Mouse (Mus musculus): ENCODE measurements around the gene Cnot6. TPM values are rescaled to one million over a fixed set of nuclear protein-coding genes. Genes with fewer than 3 reads are reported as not detected.

Gene Cnot6
- 36.0 and 40.6 TPM in 2 replicates for polyA plus RNA-seq (2015; fragmentation: Nextera tagmentation; extraction: Ambion mirVana)

DNA sequence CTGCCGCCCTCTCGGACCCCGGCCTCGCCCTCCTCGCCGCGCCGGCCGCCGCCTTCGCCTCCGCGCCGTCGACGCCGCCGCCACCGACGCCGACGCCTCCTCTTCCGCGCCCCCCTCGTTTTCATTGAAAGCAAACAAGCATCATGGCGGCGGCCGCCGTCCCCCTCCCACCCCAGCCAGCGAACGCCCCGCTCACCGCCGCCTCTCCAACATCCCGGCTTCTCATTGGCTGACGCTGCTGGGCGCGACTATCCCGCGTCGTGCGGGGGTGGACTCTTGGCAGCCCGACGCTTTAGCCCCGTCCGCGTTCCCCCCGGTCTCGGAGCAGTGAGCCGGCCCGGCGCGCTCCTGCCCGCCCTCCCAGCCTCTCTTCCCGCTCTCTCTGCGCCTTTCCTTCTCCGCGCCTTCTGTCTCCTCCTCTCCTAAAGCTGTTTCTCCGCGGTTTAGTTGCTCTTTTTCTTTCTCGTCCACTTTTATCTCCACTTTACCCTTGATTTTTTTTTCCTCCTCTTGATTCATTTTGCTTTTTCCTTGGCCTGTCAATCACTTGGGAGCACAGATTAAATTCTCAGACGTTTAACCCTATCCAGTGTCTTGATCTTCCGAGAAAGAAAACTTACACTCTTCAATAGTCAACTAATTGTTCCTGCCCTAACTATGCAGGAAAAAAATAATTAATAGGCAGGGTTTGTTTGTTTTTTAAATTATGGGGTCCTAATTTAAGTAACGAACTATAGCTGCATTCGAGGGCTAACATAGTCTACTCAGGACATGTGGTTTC, at the start of gene Cnot6:
TSS of gene Cnot6 (minus strand) at position 169 of the 781 bp plus-strand sequence.
- WGBS: under 1% methylated on average over 47 of the region's 65 CpGs
- no peaks in the 10 kb centered on the region for H3K36me3 ChIP-seq (ENCODE audit: insufficient read depth, low read length)
- peaks cover 3% of the 10 kb centered on the region; the same call in 1 of the 2 replicates for H3K4me1 ChIP-seq (ENCODE audit: insufficient read depth, low read depth, low read length)

DNA sequence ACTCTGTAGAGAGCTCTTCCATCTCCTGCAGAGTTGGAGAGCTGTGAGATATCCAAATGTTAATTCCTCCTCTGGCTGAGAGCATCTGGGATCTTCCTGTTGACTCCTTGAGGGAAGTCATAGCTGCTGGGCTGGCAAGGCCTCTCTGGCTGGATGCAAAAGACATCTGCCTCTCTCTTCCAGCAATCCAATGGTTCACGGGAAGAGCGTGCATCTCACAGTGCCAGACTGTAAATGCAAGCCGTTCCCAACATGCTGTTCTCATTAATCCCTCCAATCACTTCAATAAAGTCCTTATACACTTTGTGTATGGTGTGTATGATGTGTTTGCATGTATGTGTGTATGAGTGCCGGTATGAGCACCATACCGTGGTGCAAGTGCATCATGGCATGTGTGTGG, 48.6 kb upstream of the Cnot6 start:
- Histone ChIP-seq H3K4me2 (replicated peaks; ENCODE audit: low read depth, low read length) (no peak overlapping the region), H3K4me3 (ENCODE audit: low read depth, low read length) (no peak overlapping the region), H3K4me1 (ENCODE audit: insufficient read depth, low read depth, low read length) (no peaks in the 10 kb centered on the region), H3K9ac (replicated peaks; ENCODE audit: low read depth) (no peak overlapping the region), H3K27me3 (replicated peaks; ENCODE audit: insufficient read depth, low read length) (no peaks in the 10 kb centered on the region), H3K9me3 (ENCODE audit: low read length) (no peaks in the 10 kb centered on the region), H3K27ac (ENCODE audit: low read length) (no peak overlapping the region), H3K36me3 (ENCODE audit: insufficient read depth, low read length) (no peaks in the 10 kb centered on the region)
- DNase-seq (ENCODE audit: low spot score) (no peak), ATAC-seq (no peak)
- 65% methylated on average over 5 of the region's 5 CpGs for WGBS
- TF ChIP-seq EP300 (IDR thresholded peaks at IDR 0.05) (no peak), CTCF (IDR thresholded peaks at IDR 0.05) (no peak)

More for the DNA sequence above, at the start of gene Cnot6:
- Histone ChIP-seq H3K4me2 (replicated peaks; ENCODE audit: low read depth, low read length) (peak within 1 kb of the TSS; percentile 71), H3K4me3 (ENCODE audit: low read depth, low read length) (peak within 1 kb of the TSS; percentile 96), H3K27ac (ENCODE audit: low read length) (peak within 1 kb of the TSS; percentile 92), H3K9ac (replicated peaks; ENCODE audit: low read depth) (peak within 1 kb of the TSS; percentile 87), H3K27me3 (replicated peaks; ENCODE audit: insufficient read depth, low read length) (no peaks in the 10 kb centered on the region), H3K9me3 (ENCODE audit: low read length) (no peaks in the 10 kb centered on the region)
- peak; percentile 98 for ATAC-seq
- DNase-seq (ENCODE audit: low spot score): peak; percentile 97
- TF ChIP-seq EP300 (IDR thresholded peaks at IDR 0.05): no peak

DNA sequence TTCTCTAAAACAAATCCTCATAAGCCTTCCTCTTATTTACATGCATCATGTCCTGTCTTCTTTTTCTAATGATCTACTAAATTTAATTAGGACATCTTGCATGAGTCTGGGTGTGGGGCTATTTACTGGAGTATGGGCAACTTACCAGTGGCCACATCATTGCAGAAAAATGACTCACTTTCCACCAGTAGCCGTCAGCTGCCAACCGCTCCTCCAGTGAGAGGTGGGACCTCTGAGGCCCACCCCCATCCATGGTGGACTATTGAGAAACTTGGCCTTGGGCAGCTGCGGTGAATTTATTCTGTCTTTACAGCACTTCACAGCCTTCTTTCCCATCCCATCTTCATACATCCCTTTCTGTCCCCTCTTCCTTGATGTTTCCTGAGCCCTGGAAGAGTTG, 45.6 kb upstream of the Cnot6 start:
- no peak for TF ChIP-seq EP300 (IDR thresholded peaks at IDR 0.05)
- TF ChIP-seq CTCF (IDR thresholded peaks at IDR 0.05): no peak
- Histone ChIP-seq H3K4me2 (replicated peaks; ENCODE audit: low read depth, low read length) (no peak overlapping the region), H3K4me3 (ENCODE audit: low read depth, low read length) (no peak overlapping the region), H3K27me3 (replicated peaks; ENCODE audit: insufficient read depth, low read length) (no peaks in the 10 kb centered on the region), H3K27ac (ENCODE audit: low read length) (no peak overlapping the region), H3K9ac (replicated peaks; ENCODE audit: low read depth) (no peak overlapping the region), H3K9me3 (ENCODE audit: low read length) (no peaks in the 10 kb centered on the region), H3K36me3 (ENCODE audit: insufficient read depth, low read length) (no peaks in the 10 kb centered on the region), H3K4me1 (ENCODE audit: insufficient read depth, low read depth, low read length) (no peaks in the 10 kb centered on the region)
- ATAC-seq (no peak), DNase-seq (ENCODE audit: low spot score) (no peak)
- 62% methylated on average over 3 of the region's 3 CpGs for WGBS

DNA sequence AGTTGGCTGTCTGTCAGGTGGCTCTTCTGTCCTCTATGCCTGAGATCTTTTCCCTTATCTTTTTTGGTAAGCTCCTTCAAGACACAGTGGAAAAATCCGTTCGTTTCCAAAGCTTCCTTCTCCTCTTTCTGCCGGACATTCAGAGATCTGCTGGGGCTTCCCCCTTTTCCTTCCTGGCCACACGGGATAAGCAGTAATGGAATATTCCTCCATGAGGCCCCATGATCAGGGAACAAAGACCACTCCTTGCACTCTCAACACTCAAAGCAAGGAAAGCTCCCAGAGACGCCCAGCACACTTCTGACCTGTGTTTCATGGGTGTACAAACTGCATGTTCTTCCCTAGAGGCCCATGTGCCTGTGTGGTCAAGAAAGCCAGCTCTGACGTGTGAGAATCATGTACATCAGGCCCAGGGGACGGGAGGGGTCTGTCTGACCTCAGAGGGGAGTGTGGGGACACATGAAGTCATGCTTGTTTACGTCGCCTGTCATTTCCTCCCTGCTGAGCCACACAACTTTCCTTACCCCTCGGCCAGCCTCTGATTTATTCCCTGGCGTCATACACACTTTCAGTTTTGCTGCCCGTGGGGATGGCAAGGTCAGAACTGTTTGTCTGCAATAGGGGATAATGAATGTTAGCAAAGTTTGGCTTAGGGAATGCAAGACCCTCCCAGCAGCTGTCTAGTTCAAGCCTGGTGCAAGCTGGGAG, 42.6 kb upstream of the Cnot6 start:
- Histone ChIP-seq H3K4me1 (ENCODE audit: insufficient read depth, low read depth, low read length) (no peaks in the 10 kb centered on the region), H3K9ac (replicated peaks; ENCODE audit: low read depth) (no peak overlapping the region), H3K36me3 (ENCODE audit: insufficient read depth, low read length) (no peaks in the 10 kb centered on the region), H3K27ac (ENCODE audit: low read length) (peak overlapping the region; percentile 71), H3K27me3 (replicated peaks; ENCODE audit: insufficient read depth, low read length) (no peaks in the 10 kb centered on the region), H3K4me3 (ENCODE audit: low read depth, low read length) (no peak overlapping the region), H3K9me3 (ENCODE audit: low read length) (no peaks in the 10 kb centered on the region), H3K4me2 (replicated peaks; ENCODE audit: low read depth, low read length) (no peak overlapping the region)
- ATAC-seq (peak; percentile 88), DNase-seq (ENCODE audit: low spot score) (peak; percentile 79)
- TF ChIP-seq EP300 (IDR thresholded peaks at IDR 0.05) (no peak; the same call in 1 of the 2 replicates), CTCF (IDR thresholded peaks at IDR 0.05) (no peak)
- WGBS: 21% methylated on average over 12 of the region's 12 CpGs

DNA sequence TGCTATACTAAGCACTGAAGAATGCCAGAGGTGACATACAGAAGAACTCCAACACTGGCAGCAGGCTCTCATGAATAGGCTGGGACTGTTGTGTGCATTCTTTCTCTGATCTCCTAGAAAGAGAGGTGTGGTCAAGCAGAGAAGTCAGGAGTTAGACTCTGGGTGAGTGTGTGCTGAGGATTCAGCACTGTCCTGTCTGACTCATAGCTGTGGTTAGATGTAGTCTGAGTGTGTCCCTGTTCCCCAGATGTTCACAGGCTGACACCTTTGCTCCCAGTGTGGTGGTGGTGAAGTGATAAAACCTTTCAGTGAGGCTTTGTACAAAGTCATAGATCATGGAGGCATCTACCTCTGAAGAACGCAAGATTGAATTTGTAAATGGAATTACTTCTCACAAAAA, 34.2 kb upstream of the Cnot6 start:
- no peak overlapping the region for H3K4me2 ChIP-seq (replicated peaks; ENCODE audit: low read depth, low read length)
- H3K4me3 ChIP-seq (ENCODE audit: low read depth, low read length): no peak overlapping the region
- H3K9me3 ChIP-seq (ENCODE audit: low read length): no peaks in the 10 kb centered on the region
- no peak for DNase-seq (ENCODE audit: low spot score)
- no peaks in the 10 kb centered on the region for H3K27me3 ChIP-seq (replicated peaks; ENCODE audit: insufficient read depth, low read length)
- H3K4me1 ChIP-seq (ENCODE audit: insufficient read depth, low read depth, low read length): no peaks in the 10 kb centered on the region
- TF ChIP-seq EP300 (IDR thresholded peaks at IDR 0.05): no peak
- no peak for TF ChIP-seq CTCF (IDR thresholded peaks at IDR 0.05)
- no peak overlapping the region for H3K9ac ChIP-seq (replicated peaks; ENCODE audit: low read depth)
- no peak for ATAC-seq
- WGBS: 100% methylated on average over 1 of the region's 1 CpGs
- no peak overlapping the region for H3K27ac ChIP-seq (ENCODE audit: low read length)
- no peaks in the 10 kb centered on the region for H3K36me3 ChIP-seq (ENCODE audit: insufficient read depth, low read length)

DNA sequence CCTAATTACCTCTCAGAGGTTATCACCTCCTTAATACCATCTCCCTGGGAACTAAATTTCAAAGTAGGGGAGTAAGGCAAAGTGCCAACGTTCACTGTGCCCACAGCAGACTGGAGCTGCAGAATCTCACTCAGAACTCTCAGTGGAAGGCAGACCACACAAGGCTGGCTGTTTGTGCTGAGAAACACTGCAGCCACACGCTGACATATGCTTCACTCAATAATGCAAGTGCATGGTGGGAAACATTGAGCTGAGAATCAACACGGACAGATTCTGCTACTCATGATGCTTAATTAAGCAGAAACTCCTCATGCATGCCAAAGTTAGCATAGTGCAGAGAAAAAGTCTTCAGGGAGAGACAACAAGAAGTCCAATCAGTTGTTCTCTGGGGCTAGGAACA, 33.3 kb upstream of the Cnot6 start:
- Histone ChIP-seq H3K9me3 (ENCODE audit: low read length) (no peaks in the 10 kb centered on the region), H3K4me2 (replicated peaks; ENCODE audit: low read depth, low read length) (no peak overlapping the region), H3K36me3 (ENCODE audit: insufficient read depth, low read length) (no peaks in the 10 kb centered on the region), H3K27ac (ENCODE audit: low read length) (no peak overlapping the region), H3K4me1 (ENCODE audit: insufficient read depth, low read depth, low read length) (no peaks in the 10 kb centered on the region), H3K4me3 (ENCODE audit: low read depth, low read length) (no peak overlapping the region), H3K9ac (replicated peaks; ENCODE audit: low read depth) (no peak overlapping the region), H3K27me3 (replicated peaks; ENCODE audit: insufficient read depth, low read length) (no peaks in the 10 kb centered on the region)
- no peak for ATAC-seq
- WGBS: 65% methylated on average over 3 of the region's 3 CpGs
- TF ChIP-seq EP300 (IDR thresholded peaks at IDR 0.05) (no peak), CTCF (IDR thresholded peaks at IDR 0.05) (no peak)
- DNase-seq (ENCODE audit: low spot score): no peak
